Comparison of ENCODE assay signal across 7 mouse cellular contexts in the genomic region with DNA sequence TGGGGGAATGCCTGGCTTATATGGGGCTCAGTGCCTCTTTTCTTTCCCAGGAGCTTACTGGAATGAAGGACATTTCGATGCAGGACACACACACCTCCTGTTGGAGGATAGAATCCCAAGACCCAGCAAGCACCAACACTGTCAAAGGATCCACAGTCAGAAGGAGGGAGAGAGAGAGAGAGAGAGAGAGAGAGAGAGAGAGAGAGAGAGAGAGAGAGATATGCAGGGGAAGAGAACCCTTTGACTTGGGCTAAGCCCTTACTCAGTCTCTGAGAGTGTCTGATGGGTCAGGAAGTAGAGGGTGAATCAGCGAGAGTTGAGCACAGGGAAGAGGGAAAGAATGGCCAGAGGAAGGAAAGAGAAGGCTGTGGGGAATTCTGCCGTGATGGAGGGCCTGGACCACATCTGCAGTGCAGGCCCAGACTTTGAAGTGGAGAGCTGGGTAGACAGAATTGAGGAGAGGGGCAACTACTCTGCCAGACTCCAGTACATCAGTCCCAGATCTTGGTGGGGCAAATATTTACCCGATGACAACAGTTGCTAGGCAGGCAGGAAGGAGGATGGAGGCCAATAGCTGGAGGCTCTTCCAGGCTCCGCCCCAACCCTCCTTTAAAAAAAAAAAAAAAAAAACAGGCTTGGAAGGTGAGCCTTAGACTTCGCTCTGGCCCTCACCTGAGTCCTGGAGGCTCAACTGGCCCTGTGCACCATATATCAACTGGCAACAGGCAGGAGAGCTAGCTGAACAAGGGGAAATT. TPM values are rescaled to one million over a fixed set of nuclear protein-coding genes. Genes with fewer than 3 reads are reported as not detected.
DNase-seq lines count a peak whose midpoint lies in the region; ATAC-seq and TF ChIP-seq lines count a peak whose summit lies in the region.

No protein-coding gene starts in this region.

- 0 out of 2 replicates have a peak overlapping the region, but pooled peaks have one; percentile 46 for H3K27ac ChIP-seq in brown adipose tissue, adult 24 weeks (replicated peaks; ENCODE audit: low read depth, low read length)
- H3K27ac ChIP-seq in intestine, postnatal 0 days (ENCODE audit: low read depth, low read length) = peak overlapping the region; percentile 28; the same call in 1 of the 2 replicates
- peak overlapping the region; percentile 33; the same call in 1 of the 2 replicates for H3K27ac ChIP-seq in stomach, embryonic 14.5 days (ENCODE audit: low read length)

- no peaks in the 10 kb centered on the region for H3K27me3 ChIP-seq in intestine, postnatal 0 days (replicated peaks; ENCODE audit: control insufficient read depth, insufficient read depth, low read length)
- H3K27me3 ChIP-seq in stomach, embryonic 14.5 days (ENCODE audit: control insufficient read depth, insufficient read depth, low read length) = no peaks in the 10 kb centered on the region

- TF ChIP-seq POLR2A in lung, adult 2 months (IDR thresholded peaks at IDR 0.05; ENCODE audit: borderline replicate concordance, extremely low read depth, low read depth, low read length) = no peak

- no peak overlapping the region for H3K9ac ChIP-seq in intestine, postnatal 0 days (ENCODE audit: low read depth, low read length)
- H3K9ac ChIP-seq in stomach, embryonic 14.5 days (replicated peaks; ENCODE audit: low read depth, low read length) = no peak overlapping the region

- ATAC-seq in intestine, postnatal 0 days = no peak
- no peak for ATAC-seq in stomach, embryonic 14.5 days (ENCODE audit: insufficient number of reproducible peaks, insufficient read depth, low FRiP score, low read depth)

- H3K4me1 ChIP-seq in lung, adult 2 months (ENCODE audit: control insufficient read depth, insufficient read depth, low read length) = peaks cover 41% of the 10 kb centered on the region
- H3K4me1 ChIP-seq in brown adipose tissue, adult 24 weeks (ENCODE audit: control insufficient read depth, insufficient read depth, insufficient read length, low read length) = peaks cover 20% of the 10 kb centered on the region
- H3K4me1 ChIP-seq in intestine, postnatal 0 days (replicated peaks; ENCODE audit: control insufficient read depth, insufficient read depth, low read length) = peaks cover 25% of the 10 kb centered on the region
- H3K4me1 ChIP-seq in stomach, embryonic 14.5 days (ENCODE audit: control insufficient read depth, insufficient read depth, low read length) = peaks cover 31% of the 10 kb centered on the region

- WGBS in lung, adult 2 months = 23% methylated on average over 6 of the region's 6 CpGs
- WGBS in intestine, postnatal 0 days = 31% methylated on average over 6 of the region's 6 CpGs
- 37% methylated on average over 6 of the region's 6 CpGs for WGBS in stomach, embryonic 14.5 days

- no peaks in the 10 kb centered on the region for H3K36me3 ChIP-seq in intestine, postnatal 0 days (ENCODE audit: control insufficient read depth, insufficient read depth)
- H3K36me3 ChIP-seq in stomach, embryonic 14.5 days (ENCODE audit: control insufficient read depth, insufficient read depth, low read length) = no peaks in the 10 kb centered on the region

- H3K9me3 ChIP-seq in intestine, postnatal 0 days (ENCODE audit: control insufficient read depth) = no peaks in the 10 kb centered on the region
- H3K9me3 ChIP-seq in stomach, embryonic 14.5 days (ENCODE audit: control insufficient read depth, low read depth, low read length) = no peaks in the 10 kb centered on the region

- DNase-seq in lung, adult 2 months = peak; percentile 48
- no peak for DNase-seq in lung, postnatal 14 days
- no peak for DNase-seq in c-Kit-positive CD71-positive TER-119-positive erythroid progenitor cells, embryonic 14.5 days (ENCODE audit: low spot score)
- no peak for DNase-seq in thymus, postnatal 10 days (ENCODE audit: low spot score in 2 of 2)

- H3K4me2 ChIP-seq in intestine, postnatal 0 days (replicated peaks; ENCODE audit: low read depth) = peak overlapping the region; percentile 38; the same call in 1 of the 2 replicates
- H3K4me2 ChIP-seq in stomach, embryonic 14.5 days (replicated peaks; ENCODE audit: low read depth, low read length) = no peak overlapping the region

- H3K4me3 ChIP-seq in lung, adult 2 months (replicated peaks; ENCODE audit: extremely low read depth, low read depth, low read length) = no peak overlapping the region
- no peak overlapping the region for H3K4me3 ChIP-seq in brown adipose tissue, adult 24 weeks (ENCODE audit: insufficient read depth, low read depth, low read length)
- H3K4me3 ChIP-seq in intestine, postnatal 0 days (ENCODE audit: low read depth, low read length) = no peak overlapping the region
- H3K4me3 ChIP-seq in stomach, embryonic 14.5 days (ENCODE audit: low read depth, low read length) = no peak overlapping the region

- TF ChIP-seq CTCF in lung, adult 2 months (IDR thresholded peaks at IDR 0.05; ENCODE audit: insufficient read depth, low read length) = no peak
- no peak for TF ChIP-seq CTCF in intestine, postnatal 0 days (IDR thresholded peaks at IDR 0.05; ENCODE audit: low read depth)

RNA-seq across cellular contexts. Expression of gene Lmna, which starts 2.6 kb away (rescaled TPM):
- polyA plus RNA-seq in lung, adult 2 months (2012; rRNA removed) = 257 and 302 TPM in 2 replicates
- 33.8 and 35.7 TPM in 2 replicates for polyA plus RNA-seq in brown adipose tissue, adult 24 weeks (2012; ENCODE audit: insufficient read depth, insufficient read length, missing spikeins)
- 92.5 and 96.5 TPM in 2 replicates for polyA plus RNA-seq in intestine, postnatal 0 days (2015; fragmentation: Nextera tagmentation; extraction: Ambion mirVana)
- polyA plus RNA-seq in stomach, embryonic 14.5 days (2014; fragmentation: Nextera tagmentation; extraction: Ambion mirVana) = 128 and 148 TPM in 2 replicates

RNA-seq across cellular contexts. Expression of gene Mex3a, which starts 19.9 kb away (rescaled TPM):
- polyA plus RNA-seq in lung, adult 2 months (2012; rRNA removed) = 0.53 and 0.84 TPM in 2 replicates
- polyA plus RNA-seq in brown adipose tissue, adult 24 weeks (2012; ENCODE audit: insufficient read depth, insufficient read length, missing spikeins) = 0.16 and 0.21 TPM in 2 replicates
- 2.8 TPM in 2 replicates for polyA plus RNA-seq in intestine, postnatal 0 days (2015; fragmentation: Nextera tagmentation; extraction: Ambion mirVana)
- 25.2 and 26.3 TPM in 2 replicates for polyA plus RNA-seq in stomach, embryonic 14.5 days (2014; fragmentation: Nextera tagmentation; extraction: Ambion mirVana)

RNA-seq across cellular contexts. Expression of gene Rab25, which starts 35.8 kb away (rescaled TPM):
- 53.0 and 105 TPM in 2 replicates for polyA plus RNA-seq in lung, adult 2 months (2012; rRNA removed)
- polyA plus RNA-seq in brown adipose tissue, adult 24 weeks (2012; ENCODE audit: insufficient read depth, insufficient read length, missing spikeins) = not detected in 2 replicates
- 79.5 and 89.2 TPM in 2 replicates for polyA plus RNA-seq in intestine, postnatal 0 days (2015; fragmentation: Nextera tagmentation; extraction: Ambion mirVana)
- 57.0 and 67.9 TPM in 2 replicates for polyA plus RNA-seq in stomach, embryonic 14.5 days (2014; fragmentation: Nextera tagmentation; extraction: Ambion mirVana)

RNA-seq across cellular contexts. Expression of gene Lamtor2, which starts 40.6 kb away (rescaled TPM):
- 116 and 135 TPM in 2 replicates for polyA plus RNA-seq in lung, adult 2 months (2012; rRNA removed)
- 209 and 224 TPM in 2 replicates for polyA plus RNA-seq in brown adipose tissue, adult 24 weeks (2012; ENCODE audit: insufficient read depth, insufficient read length, missing spikeins)
- 171 and 183 TPM in 2 replicates for polyA plus RNA-seq in intestine, postnatal 0 days (2015; fragmentation: Nextera tagmentation; extraction: Ambion mirVana)
- polyA plus RNA-seq in stomach, embryonic 14.5 days (2014; fragmentation: Nextera tagmentation; extraction: Ambion mirVana) = 84.8 and 88.5 TPM in 2 replicates

RNA-seq across cellular contexts. Expression of gene Ubqln4, which starts 41.2 kb away (rescaled TPM):
- 47.0 and 52.6 TPM in 2 replicates for polyA plus RNA-seq in lung, adult 2 months (2012; rRNA removed)
- 36.6 and 42.2 TPM in 2 replicates for polyA plus RNA-seq in brown adipose tissue, adult 24 weeks (2012; ENCODE audit: insufficient read depth, insufficient read length, missing spikeins)
- 17.3 and 19.2 TPM in 2 replicates for polyA plus RNA-seq in intestine, postnatal 0 days (2015; fragmentation: Nextera tagmentation; extraction: Ambion mirVana)
- polyA plus RNA-seq in stomach, embryonic 14.5 days (2014; fragmentation: Nextera tagmentation; extraction: Ambion mirVana) = 48.4 TPM in 2 replicates

Comparison
In these comparisons a context has a peak if more than half of its experiments do, and no peak if none do; other contexts are left out.
1. RNA of gene Rab25, which starts 35.8 kb away (polyA plus RNA-seq): 53.0 to 105 TPM in lung, adult 2 months, 79.5 to 89.2 TPM in intestine, postnatal 0 days and 57.0 to 67.9 TPM in stomach, embryonic 14.5 days; not detected in brown adipose tissue, adult 24 weeks; every median in the first group is over 10 times any median in the second.
2. Peak in every context shown above with its lines, with median percentiles within 50 percentile points of each other: H3K27ac ChIP-seq.